Mouse (Mus musculus): ENCODE data around the gene Dlg2.
A peak's percentile ranks its signal among the peaks of the same experiment; 100 is the strongest.

The Dlg2 gene

DNA sequence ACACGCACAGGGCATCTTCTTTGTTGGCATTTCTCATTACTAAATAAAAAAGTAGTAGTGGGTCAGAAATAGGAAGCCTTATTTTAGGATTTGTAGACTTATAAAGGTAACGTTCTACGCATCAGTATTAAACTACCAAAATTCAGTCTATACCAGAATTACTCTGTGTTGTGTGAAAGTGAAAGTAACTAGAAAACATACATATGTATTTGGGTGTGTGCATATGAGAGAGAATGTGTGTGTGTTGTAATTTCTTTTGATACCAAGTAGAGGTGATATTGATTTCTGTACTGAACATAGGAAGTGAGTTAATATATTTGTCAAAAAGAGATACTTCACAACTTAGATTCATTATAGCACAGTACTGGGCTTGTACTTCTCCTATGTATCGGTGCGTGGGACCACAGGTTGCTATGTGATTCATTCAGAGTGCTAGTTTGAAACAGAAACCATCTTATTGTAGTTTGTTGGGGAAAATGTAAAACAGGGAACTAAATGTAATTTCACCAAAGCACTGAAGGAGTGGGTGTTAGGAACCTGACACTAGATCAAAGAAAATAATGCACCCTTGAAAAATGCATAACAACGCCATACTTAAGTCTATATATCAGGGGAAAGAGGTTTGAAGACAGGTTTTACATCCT lies 1688.5 kb downstream of the Dlg2 start:
- DNase-seq (ENCODE audit: low read depth, low spot score) = no peak

DNA sequence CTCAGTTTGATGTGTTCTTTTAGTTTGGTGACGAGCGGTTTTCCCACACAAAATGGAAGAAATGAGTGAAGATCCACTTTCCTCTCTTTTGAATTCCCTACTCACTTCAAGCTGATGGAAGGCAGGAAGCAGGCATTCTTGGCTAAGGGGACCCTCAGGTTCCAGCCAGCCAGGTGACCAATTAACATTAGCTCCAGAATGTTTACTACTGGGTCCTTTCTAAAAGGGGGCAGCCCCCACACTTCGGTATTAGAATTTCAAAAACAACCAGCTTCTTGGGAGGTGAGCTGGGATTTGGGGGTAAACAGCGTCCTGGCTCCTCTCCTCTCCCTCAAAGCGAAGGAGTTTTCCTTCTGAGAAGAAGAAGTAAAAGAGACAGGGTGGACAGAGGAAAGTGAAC lies 1703.6 kb downstream of the Dlg2 start:
- DNase-seq (ENCODE audit: low read depth, low spot score) = no peak

DNA sequence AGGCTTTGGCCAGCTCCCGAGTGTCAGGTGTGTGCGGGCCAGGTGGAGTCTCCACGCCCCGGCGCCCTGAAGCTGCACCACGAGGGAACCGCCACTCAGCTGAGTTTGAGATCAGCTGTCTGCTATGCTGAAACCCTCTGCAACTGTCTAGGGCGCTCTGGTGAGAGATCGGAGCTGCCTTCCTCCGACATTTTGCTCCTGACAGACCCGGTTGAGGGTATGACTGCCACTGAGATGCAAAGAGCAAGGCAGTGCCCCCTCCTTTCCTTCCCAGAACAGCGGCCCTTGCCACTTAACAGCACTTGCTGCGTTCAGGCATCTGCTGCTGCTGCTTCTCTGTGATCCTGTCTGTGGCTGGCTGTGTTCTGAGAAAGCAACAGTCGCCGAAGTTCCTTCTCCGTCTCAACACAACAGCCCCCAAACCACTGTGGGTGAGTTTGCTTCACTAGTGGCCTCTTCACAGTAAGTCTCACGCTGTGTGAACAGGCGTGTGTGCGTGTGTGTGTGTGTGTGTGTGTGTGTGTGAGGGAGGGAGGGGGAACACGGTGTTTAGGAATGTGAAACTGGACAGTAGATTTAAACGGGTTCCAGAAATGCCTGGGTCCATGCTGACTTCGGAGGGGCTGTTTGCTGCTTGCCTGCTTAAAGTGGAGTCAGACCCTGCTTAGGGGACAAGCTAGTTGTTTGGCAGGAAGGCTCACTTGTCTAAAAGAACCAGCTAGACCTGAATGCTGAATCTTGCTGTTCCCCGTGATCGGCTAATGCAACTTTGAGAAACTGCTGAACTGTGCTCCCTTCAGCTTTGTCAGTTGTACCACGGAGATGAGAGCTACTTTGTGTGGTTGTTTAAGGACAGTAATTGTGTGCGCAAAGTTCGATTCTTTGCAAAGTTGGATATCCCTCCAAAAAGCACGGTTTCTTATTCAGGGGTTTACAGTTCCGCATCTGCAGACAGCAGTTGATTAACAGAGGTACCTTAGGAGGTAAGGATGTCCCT lies 1704.4 kb downstream of the Dlg2 start:
- peak; percentile 11 for DNase-seq (ENCODE audit: low read depth, low spot score)

DNA sequence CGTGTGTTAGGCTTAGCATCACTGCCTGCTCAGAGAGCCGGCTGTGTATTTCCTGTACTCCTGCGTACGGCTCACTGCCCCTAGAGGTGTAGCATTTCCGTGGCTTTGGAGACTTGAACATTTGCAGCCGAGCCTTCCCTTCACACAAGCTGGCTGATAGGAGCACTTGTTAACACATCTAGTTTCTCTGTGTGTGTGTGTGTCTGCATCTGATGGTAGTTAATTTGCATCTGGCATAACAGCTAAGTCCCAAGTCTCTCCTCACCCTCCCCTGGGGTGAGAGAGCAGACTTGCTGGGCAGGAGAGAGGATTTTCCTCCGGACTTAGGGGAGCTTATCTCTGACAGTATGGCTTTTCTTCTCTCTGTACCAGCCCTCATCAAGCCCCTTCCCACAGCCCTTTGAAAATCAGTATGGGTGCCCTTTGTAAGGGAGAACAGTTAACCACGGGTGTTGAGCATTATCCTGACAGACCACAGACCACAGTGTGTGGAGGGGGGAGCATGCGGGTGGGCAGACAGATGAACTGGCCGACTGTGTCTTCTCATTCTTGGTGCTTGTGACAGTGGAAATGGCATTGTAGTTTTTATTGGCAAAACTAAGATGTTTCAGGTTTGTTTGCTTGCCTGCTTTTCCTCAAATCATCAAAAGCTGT lies 1705.6 kb downstream of the Dlg2 start:
- DNase-seq (ENCODE audit: low read depth, low spot score) = peak; percentile 23

DNA sequence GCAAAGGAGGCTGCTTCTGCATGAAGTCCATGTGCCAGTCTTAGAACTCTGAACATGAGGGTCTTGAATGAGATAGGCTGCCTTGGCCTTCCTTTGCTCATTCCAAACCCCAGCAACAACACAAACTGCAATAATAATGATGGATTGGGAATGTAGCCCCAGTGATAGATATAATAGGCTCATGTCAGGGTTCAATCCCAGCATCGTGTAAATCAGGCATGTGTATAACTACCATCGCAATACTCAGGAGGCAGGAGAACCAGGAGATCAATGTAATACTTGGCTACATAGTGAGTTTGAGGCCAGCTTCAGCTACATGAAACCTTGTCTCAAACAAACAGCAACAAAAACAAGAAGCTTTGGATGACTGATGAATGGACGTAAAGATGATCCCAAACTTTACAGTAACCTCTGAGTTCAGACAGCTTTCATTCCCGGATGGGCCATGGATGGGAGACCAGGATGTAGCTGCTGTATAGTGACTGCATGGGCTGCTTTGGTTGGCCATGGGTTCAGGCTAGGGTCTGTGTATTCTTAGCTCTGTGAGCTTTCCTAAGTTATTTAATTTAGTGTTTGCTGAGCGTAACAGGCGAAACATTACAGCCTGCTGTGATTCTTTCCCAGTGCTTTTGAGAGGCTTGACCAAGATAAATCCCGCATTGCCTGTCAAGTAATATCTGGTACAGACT lies 1708.0 kb downstream of the Dlg2 start:
- DNase-seq (ENCODE audit: low read depth, low spot score) = no peak

DNA sequence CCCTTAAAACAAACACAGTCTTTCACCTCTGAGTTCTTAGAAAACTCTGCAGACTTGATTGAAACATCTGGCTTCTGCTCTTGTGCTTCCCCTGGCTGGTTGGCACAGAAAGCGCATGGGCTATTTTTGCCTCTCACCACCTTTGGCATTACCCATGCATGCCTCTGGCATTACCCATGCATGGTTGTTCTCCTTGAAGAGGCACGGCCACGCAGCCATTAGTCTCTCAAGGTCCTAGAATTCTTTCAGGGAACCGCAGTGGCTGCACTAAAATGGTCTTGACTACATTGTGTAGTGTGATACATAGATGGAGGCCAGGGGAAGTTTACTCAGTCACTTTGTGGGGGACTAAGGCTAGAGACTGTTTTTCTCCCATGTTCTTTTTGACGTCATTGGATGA lies 1709.9 kb downstream of the Dlg2 start:
- DNase-seq (ENCODE audit: low read depth, low spot score) = no peak

DNA sequence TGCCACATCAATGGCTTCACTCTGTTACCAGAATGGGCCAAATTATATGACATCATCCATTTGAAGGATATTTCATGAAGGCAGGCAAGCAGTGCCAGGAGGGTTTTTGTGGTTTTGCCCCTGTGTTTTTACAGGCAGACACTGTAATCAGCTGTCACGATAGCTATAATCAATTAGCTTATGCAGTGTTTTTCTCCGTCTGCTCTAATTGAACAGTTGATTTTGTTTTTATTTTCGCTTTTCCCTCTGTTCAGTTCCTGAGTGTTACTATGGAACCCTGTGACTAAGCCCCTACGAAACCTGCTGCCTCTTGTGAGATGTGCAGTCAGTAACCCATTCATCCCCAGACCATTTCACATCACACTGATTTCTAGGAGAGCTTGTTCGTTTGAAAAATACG lies 1712.7 kb downstream of the Dlg2 start:
- no peak for DNase-seq (ENCODE audit: low read depth, low spot score)

DNA sequence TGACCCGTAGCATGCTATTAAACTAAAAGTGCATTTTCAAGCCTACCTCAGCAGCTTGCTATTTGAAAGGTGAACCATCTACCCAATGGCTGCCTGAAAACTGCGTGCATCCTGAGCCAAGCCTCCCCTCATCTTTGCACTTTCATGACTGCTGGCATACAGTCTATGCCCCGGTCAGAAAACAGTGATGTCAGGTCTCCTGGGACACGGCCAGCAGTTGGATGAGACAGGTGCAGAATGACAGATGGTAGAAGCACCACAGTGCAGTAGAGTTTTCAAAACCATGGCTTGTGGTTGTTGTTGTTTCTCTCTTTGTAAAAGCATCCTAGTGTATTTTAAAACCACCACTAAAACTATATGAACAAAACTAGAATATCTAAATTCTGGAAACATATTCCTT lies 1719.5 kb downstream of the Dlg2 start:
- no peak for DNase-seq (ENCODE audit: low read depth, low spot score)

DNA sequence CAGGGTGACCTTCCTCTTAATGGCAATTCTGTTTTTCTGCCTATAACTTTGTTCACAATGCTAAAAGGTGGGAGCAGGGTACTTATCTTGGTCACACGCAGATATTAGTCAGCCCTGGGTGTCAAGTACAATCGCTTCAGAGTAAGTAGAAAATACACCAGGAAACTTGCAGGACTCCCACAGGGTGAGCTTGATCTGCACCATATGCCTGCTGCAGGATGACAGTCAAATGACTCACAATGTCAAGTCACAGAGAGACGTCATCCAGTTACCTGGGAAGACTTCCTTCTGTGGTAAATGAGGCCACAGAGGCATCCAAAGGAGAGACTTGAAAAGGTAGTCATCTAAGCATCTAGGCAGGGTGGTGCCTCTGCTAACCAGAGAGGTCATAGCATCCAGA lies 1721.1 kb downstream of the Dlg2 start:
- no peak for DNase-seq (ENCODE audit: low read depth, low spot score)

DNA sequence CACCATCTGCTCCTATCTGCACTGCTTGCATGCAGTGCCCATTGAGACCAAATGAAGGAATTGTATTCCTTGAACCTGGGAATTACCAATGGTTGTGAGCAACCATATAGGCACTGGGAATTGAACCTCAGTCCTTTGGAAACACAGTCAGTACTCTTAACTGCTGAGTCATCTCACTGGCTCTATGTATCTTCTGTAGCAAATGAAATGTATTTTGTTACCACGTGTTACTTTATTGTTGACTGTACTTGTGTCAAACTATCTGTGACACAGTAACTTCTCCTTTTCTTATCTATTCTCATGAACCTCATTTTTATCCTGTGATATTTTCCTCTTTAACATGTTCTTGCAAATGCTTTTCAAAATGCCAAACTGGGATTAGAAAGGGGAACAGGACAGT lies 1722.7 kb downstream of the Dlg2 start:
- no peak for DNase-seq (ENCODE audit: low read depth, low spot score)

DNA sequence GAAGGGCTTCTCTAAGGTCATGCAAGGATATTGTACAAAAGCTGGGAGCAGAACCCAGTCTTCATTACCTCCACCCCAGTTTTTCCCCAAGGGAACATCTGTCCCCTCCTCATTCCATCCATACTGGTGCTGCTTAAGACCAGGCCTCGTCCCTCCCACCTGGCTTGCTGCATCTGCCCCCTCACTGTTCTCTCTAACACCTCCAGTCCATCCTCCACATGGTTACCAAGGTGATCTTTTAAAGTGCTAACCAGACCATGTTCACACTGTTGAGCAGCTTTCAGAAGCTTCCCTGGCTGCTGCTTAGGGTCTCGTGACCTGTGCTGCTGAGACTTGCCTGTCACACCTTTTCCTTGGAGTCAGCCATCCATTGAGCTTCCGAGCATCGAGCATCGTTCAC lies 1734.2 kb downstream of the Dlg2 start:
- no peak for DNase-seq (ENCODE audit: low read depth, low spot score)

DNA sequence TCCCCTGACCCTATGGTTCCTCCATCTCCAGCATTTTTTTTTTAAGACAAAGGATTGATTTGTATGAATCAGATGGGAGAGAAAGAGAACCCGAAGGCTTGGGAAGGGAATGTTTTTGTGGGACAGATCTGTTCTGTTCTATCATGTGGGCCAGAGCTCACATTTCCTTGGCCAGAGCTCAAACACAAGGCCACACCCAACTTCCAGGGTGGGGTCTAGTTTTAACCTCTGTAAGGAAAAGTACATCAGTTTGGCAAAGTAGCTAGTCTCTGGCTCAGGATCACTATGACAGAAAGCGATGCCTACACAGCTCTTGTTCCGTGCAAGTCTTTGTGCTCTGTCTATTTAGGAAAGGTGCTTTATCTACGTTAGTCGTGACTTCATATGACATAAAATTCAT lies 1737.3 kb downstream of the Dlg2 start:
- DNase-seq (ENCODE audit: low read depth, low spot score) = no peak

DNA sequence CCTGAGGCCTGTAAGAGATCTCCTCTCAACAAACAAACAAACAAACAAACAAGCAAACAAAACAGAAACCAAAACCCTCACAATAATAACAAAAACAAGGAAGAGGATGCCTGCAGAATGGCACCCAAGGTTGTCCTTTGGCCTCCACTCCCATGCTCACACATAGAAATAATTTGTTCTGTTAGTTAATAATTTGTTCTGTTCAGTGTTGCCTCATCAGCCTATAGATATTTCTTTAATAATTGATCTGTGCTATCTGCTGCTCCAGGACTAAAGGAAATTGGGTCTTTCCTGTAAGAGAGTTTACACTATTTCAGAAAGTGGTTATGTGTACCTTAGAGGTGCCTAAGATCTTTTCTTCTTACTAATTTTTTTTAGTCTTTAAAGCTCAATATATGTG lies 1741.7 kb downstream of the Dlg2 start:
- no peak for DNase-seq (ENCODE audit: low read depth, low spot score)

DNA sequence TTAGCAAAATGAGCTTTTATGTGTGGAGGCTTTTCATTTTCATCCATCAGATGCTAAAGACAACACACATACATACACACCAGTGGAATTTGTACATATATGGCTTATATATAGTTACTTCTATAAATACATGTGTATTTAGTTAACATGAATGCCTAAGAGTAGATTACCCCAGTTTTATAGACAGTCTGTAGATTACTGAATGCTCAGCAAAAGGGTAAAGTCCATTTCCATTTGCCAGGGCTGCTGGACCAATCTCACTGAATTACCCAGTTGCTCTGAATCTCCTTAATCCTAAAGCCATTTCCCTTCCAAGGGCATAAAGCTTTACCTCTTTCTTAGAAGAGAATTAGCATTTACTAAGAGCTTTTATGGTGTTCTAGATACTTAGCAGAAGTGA lies 1744.1 kb downstream of the Dlg2 start:
- DNase-seq (ENCODE audit: low read depth, low spot score) = no peak

DNA sequence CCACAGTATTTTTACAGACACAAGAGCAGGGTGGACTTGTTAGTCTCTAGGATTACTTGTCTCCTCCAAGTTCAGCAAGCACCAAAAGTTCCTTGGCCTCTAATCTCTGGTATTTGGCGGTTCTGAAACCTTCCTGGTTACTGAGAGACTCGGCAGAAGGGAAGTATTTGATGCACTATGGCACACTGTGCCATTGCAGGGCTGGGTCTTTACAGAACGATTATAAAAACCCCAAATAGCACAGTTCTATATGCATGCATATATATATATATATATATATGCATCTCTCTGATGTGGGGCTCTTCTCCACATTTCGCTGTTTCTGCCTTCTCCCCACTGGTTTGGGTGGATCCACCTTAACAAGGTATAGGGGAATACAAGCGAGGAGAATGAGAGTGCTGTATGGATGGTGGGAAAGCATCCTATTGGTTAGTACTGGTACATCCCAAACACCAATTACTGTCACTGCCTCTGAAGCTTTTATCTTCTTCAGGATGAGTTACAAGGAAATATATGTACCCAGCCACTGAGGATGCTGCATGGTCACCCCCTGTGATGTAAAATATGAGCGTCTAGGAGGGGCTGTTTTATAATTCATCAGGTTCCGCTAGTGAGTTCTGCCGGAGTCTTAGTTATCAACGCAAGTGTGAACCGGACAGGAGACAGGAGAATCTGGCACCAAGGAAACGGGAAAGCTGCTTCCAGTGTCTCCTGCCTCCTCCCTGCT lies 1758.2 kb downstream of the Dlg2 start:
- DNase-seq (ENCODE audit: low read depth, low spot score) = no peak

DNA sequence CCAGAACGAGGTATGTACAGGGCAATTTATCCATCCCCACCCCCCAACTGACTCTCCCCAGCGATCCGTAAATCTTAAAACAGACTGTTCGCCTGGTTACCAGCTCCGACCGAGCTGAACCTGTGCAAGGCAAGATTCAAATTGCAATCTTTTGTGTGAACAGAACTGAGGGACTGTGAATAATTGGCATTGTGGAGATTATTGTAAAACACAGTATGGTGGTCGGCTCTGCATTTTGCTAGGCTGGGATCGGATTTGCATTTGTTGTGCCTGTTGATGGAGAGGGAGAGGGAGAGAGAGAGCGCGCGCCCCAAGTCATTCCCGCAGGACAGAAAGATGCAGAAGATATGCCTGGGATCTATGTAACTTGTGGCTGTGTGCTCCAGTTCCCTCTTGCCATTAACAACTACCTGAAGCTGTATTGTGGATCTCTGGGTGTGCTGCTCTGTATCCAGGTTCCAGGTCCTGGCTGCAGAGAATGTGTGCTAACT lies 1759.1 kb downstream of the Dlg2 start:
- DNase-seq (ENCODE audit: low read depth, low spot score) = no peak

DNA sequence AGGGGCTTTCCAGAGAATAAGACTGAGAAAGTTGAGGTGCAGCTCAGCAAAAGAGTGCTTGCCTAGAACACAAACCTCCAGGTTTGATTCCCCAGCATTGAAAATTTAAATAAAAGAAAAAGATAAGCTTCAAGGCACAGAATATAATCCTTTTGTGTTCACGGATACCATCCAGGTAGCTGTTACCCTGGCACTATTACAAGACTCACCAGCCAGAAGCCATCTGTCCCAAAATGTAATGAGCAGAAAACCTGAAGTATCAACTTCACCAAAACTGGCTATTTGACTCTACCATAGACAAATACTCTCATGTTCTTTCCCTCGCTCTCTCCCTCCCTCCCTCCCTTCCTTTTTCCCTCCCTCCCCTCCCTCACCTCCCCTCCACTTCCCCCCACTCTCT lies 1764.4 kb downstream of the Dlg2 start:
- no peak for DNase-seq (ENCODE audit: low read depth, low spot score)

DNA sequence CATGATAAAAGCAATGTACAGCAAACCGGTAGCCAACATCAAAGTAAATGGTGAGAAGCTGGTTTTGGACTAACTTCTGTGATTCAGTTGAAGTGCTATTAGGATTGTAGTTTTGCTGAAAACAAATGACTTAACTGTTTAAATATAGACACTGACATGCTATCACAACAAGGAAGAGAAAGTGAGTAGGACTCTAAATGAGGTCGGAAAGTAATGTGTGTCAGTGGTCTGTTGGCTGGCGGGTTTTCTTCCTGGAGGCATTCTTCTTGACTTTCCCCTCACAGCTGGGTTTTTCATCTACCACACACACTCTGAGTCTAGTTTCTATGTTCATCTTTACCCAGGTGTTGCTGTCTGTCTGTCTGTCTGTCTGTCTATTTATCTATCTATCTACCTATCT lies 1771.1 kb downstream of the Dlg2 start:
- no peak for DNase-seq (ENCODE audit: low read depth, low spot score)

DNA sequence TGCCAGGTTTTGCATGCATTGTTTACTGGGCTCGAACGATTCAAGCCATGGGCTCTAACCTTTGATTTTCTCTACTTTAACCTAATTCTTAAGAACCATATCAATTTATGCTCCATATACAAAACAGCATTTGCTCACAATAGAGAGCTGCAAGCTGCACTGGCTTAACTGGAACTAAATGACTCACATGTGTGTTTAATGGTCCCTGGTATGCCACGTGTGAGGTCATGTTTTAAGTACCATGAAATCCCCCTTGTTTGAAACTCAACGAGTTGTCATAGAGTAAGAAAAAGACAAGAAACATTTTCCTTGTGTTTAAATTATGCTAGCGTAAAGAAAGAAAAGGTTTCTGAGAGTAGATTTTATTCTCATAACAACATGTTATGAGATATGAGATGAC lies 1772.1 kb downstream of the Dlg2 start:
- DNase-seq (ENCODE audit: low read depth, low spot score) = no peak

DNA sequence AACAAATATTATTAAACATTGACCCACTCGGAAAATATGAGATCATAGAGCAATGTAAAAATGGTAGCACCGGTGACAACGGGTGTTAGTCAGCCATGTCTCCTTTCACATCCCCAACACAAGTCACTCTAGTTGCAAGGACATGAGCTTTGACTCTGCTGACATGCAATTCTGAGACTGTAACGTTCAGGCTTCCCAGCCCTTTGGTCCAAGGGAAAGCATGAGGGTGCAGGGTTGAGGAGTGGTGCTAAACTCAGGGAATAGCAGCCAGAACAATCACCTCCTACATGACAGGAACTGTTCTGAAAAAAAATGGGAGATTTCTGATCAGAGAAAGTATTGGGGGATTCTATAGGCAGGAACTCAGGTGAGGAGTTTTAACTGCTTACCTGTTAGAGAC lies 1781.7 kb downstream of the Dlg2 start:
- no peak for DNase-seq (ENCODE audit: low read depth, low spot score)

DNA sequence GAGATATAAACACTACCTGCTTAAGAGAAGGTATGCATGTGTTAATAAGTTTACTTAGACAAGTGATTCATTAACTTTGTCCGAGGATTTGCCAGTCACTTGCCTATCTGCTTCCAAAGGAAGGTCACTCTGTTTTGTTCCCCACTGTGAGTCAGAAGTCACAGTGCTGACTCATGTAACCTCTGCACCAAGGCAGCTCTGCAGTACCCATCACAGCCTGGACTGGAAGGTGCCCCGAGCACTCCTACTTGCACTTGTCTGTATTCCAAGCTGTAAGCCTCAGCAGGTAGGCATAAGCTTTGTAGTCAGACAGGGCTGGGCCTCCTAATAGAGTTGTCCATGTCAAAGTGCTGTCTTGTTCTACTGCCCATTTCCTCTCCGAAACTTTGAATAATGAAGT lies 1782.2 kb downstream of the Dlg2 start:
- DNase-seq (ENCODE audit: low read depth, low spot score) = no peak
